Mouse (Mus musculus) forebrain, embryonic 15.5 days (tissue): ENCODE results near the gene Bcl6. TPM values are rescaled to one million over a fixed set of nuclear protein-coding genes. Genes with fewer than 3 reads are reported as not detected.
A peak's percentile ranks its signal among the peaks of the same experiment; 100 is the strongest.

ENCODE experiments used
- ATAC-seq: fragments of 200-750 bp; cut with Nextera tagmentation; replicated peaks from 2 replicates; pipeline ENCODE4 v1.8.0; 2017; ENCODE audit warnings: mild to moderate bottlenecking, moderate TSS enrichment, moderate library complexity
- H3K27ac ChIP-seq: fragments of 300-500 bp; sonication (generic); replicated peaks from 2 replicates; pipeline ENCODE4 v1.5.1; 2015; ENCODE audit warnings: mild to moderate bottlenecking, inconsistent platforms
- H3K27me3 ChIP-seq: fragments of 300-500 bp; sonication (generic); 2 replicates; pipeline ENCODE4 v1.6.1; 2015; ENCODE audit warnings: inconsistent platforms
- H3K36me3 ChIP-seq: fragments of 300-500 bp; sonication (generic); 2 replicates; pipeline ENCODE4 v1.6.1; 2015; ENCODE audit warnings: mild to moderate bottlenecking, inconsistent platforms
- H3K4me1 ChIP-seq: fragments of 300-500 bp; sonication (generic); 2 replicates; pipeline ENCODE4 v1.6.1; 2015; ENCODE audit warnings: inconsistent platforms
- H3K4me2 ChIP-seq: fragments of 300-500 bp; sonication (generic); replicated peaks from 2 replicates; pipeline ENCODE4 v1.6.1; 2015; ENCODE audit warnings: mild to moderate bottlenecking, inconsistent platforms
- H3K4me3 ChIP-seq: fragments of 300-500 bp; sonication (generic); 2 replicates; pipeline ENCODE4 v1.5.1; 2015; ENCODE audit warnings: mild to moderate bottlenecking, inconsistent platforms
- H3K9ac ChIP-seq: fragments of 300-500 bp; sonication (generic); replicated peaks from 2 replicates; pipeline ENCODE4 v1.6.1; 2015; ENCODE audit warnings: mild to moderate bottlenecking, inconsistent platforms
- H3K9me3 ChIP-seq: fragments of 300-500 bp; sonication (generic); 2 replicates; pipeline ENCODE4 v1.6.1; 2016; ENCODE audit warnings: inconsistent platforms
- whole genome bisulfite sequencing: fragments of 180-500 bp; shearing (Covaris S2); methylation state at CpG from one replicate; pipeline ENCODE4 v1.1.7; 2015; ENCODE audit warnings: mixed read lengths; 5-methylcytosine and 5-hydroxymethylcytosine counted together
- polyA plus RNA-seq: library from polyadenylated mRNA; unstranded; fragments of >200 nt; fragmentation: Nextera tagmentation; extraction: Ambion mirVana; gene quantifications from 2 replicates; pipeline ENCODE4 v1.2.1, GENCODE M21; 2015

The Bcl6 gene
- polyA plus RNA-seq, 1 experiment from 2014 or later: 2.6 TPM

GRCm38 (mm10) chr16:24012066-24012465, 23.4 kb upstream of the Bcl6 start:
- Histone ChIP-seq H3K4me1 (no peaks in the 10 kb centered on the region), H3K27ac (no peak overlapping the region), H3K9ac (no peak overlapping the region), H3K4me2 (no peak overlapping the region), H3K4me3 (no peak overlapping the region), H3K27me3 (no peaks in the 10 kb centered on the region), H3K36me3 (no peaks in the 10 kb centered on the region), H3K9me3 (no peaks in the 10 kb centered on the region)
- WGBS: 57% methylated on average over 3 of the region's 3 CpGs
- ATAC-seq: no peak

GRCm38 (mm10) chr16:24011306-24011705, 22.7 kb upstream of the Bcl6 start:
- no peak for ATAC-seq
- Histone ChIP-seq H3K9ac (no peak overlapping the region), H3K27ac (no peak overlapping the region), H3K27me3 (no peaks in the 10 kb centered on the region), H3K4me3 (no peak overlapping the region), H3K9me3 (no peaks in the 10 kb centered on the region), H3K4me1 (no peaks in the 10 kb centered on the region), H3K4me2 (no peak overlapping the region), H3K36me3 (no peaks in the 10 kb centered on the region)
- WGBS: 80% methylated on average over 3 of the region's 3 CpGs

- no peaks in the 10 kb centered on the region for H3K4me1 ChIP-seq
- no peak overlapping the region for H3K27ac ChIP-seq
- no peaks in the 10 kb centered on the region for H3K27me3 ChIP-seq
- no peak overlapping the region for H3K9ac ChIP-seq
- 92% methylated on average over 2 of the region's 2 CpGs for WGBS
- H3K9me3 ChIP-seq: no peaks in the 10 kb centered on the region
- no peak for ATAC-seq
- no peak overlapping the region for H3K4me3 ChIP-seq
- no peak overlapping the region for H3K4me2 ChIP-seq
- H3K36me3 ChIP-seq: no peaks in the 10 kb centered on the region
Measured at GRCm38 (mm10) chr16:24009891-24010290, 21.2 kb upstream of the Bcl6 start.

- Histone ChIP-seq H3K9me3 (no peaks in the 10 kb centered on the region), H3K27ac (no peak overlapping the region), H3K4me2 (no peak overlapping the region), H3K36me3 (no peaks in the 10 kb centered on the region), H3K9ac (no peak overlapping the region), H3K4me3 (no peak overlapping the region), H3K27me3 (no peaks in the 10 kb centered on the region), H3K4me1 (no peaks in the 10 kb centered on the region)
- WGBS: 89% methylated on average over 8 of the region's 8 CpGs
- no peak for ATAC-seq
Measured at GRCm38 (mm10) chr16:24005928-24006327, 17.3 kb upstream of the Bcl6 start.

GRCm38 (mm10) chr16:23997912-23998311, 9.3 kb upstream of the Bcl6 start:
- H3K4me3 ChIP-seq: no peak overlapping the region
- no peaks in the 10 kb centered on the region for H3K4me1 ChIP-seq
- 92% methylated on average over 6 of the region's 6 CpGs for WGBS
- no peaks in the 10 kb centered on the region for H3K9me3 ChIP-seq
- no peaks in the 10 kb centered on the region for H3K27me3 ChIP-seq
- no peak for ATAC-seq
- no peak overlapping the region for H3K4me2 ChIP-seq
- H3K27ac ChIP-seq: no peak overlapping the region
- H3K9ac ChIP-seq: no peak overlapping the region
- no peaks in the 10 kb centered on the region for H3K36me3 ChIP-seq

GRCm38 (mm10) chr16:23997228-23997627, 8.6 kb upstream of the Bcl6 start:
- no peaks in the 10 kb centered on the region for H3K27me3 ChIP-seq
- no peaks in the 10 kb centered on the region for H3K9me3 ChIP-seq
- H3K27ac ChIP-seq: no peak overlapping the region
- H3K36me3 ChIP-seq: no peaks in the 10 kb centered on the region
- no peak overlapping the region for H3K9ac ChIP-seq
- no peaks in the 10 kb centered on the region for H3K4me1 ChIP-seq
- H3K4me3 ChIP-seq: no peak overlapping the region
- 89% methylated on average over 3 of the region's 3 CpGs for WGBS
- ATAC-seq: no peak
- H3K4me2 ChIP-seq: no peak overlapping the region

GRCm38 (mm10) chr16:23996342-23996741, 7.7 kb upstream of the Bcl6 start:
- ATAC-seq: no peak
- WGBS: 91% methylated on average over 7 of the region's 7 CpGs
- peaks cover 6% of the 10 kb centered on the region; the same call in 1 of the 2 replicates for H3K4me1 ChIP-seq
- H3K4me3 ChIP-seq: no peak overlapping the region
- H3K9ac ChIP-seq: no peak overlapping the region
- H3K4me2 ChIP-seq: no peak overlapping the region
- H3K27ac ChIP-seq: no peak overlapping the region
- H3K27me3 ChIP-seq: no peaks in the 10 kb centered on the region
- H3K9me3 ChIP-seq: no peaks in the 10 kb centered on the region
- H3K36me3 ChIP-seq: no peaks in the 10 kb centered on the region

GRCm38 (mm10) chr16:23993351-23994321, 5.0 kb upstream of the Bcl6 start:
- H3K27me3 ChIP-seq: no peaks in the 10 kb centered on the region
- no peak overlapping the region for H3K9ac ChIP-seq
- 71% methylated on average over 17 of the region's 17 CpGs for WGBS
- no peak overlapping the region for H3K4me3 ChIP-seq
- H3K36me3 ChIP-seq: no peaks in the 10 kb centered on the region
- no peak overlapping the region for H3K27ac ChIP-seq
- no peaks in the 10 kb centered on the region for H3K9me3 ChIP-seq
- ATAC-seq: no peak
- no peak overlapping the region for H3K4me2 ChIP-seq
- H3K4me1 ChIP-seq: peaks cover 20% of the 10 kb centered on the region; the same call in 1 of the 2 replicates

GRCm38 (mm10) chr16:23991846-23992580, 3.4 kb upstream of the Bcl6 start:
- Histone ChIP-seq H3K36me3 (no peaks in the 10 kb centered on the region), H3K9me3 (no peaks in the 10 kb centered on the region), H3K4me2 (no peak overlapping the region; the same call in 1 of the 2 replicates), H3K27me3 (no peaks in the 10 kb centered on the region), H3K27ac (no peak overlapping the region), H3K9ac (no peak overlapping the region), H3K4me1 (peaks cover 22% of the 10 kb centered on the region), H3K4me3 (no peak overlapping the region)
- no peak for ATAC-seq
- 87% methylated on average over 14 of the region's 14 CpGs for WGBS

- H3K4me2 ChIP-seq: peak overlapping the region; percentile 76
- no peak overlapping the region for H3K27ac ChIP-seq
- H3K27me3 ChIP-seq: no peaks in the 10 kb centered on the region
- H3K36me3 ChIP-seq: no peaks in the 10 kb centered on the region
- no peak overlapping the region for H3K9ac ChIP-seq
- H3K4me3 ChIP-seq: peak overlapping the region; percentile 75
- 2% methylated on average over 4 of the region's 4 CpGs for WGBS
- no peaks in the 10 kb centered on the region for H3K9me3 ChIP-seq
- peaks cover 30% of the 10 kb centered on the region for H3K4me1 ChIP-seq
- no peak for ATAC-seq
Measured at GRCm38 (mm10) chr16:23991170-23991569, 2.5 kb upstream of the Bcl6 start.

GRCm38 (mm10) chr16:23990161-23990970, 1.7 kb upstream of the Bcl6 start:
- Histone ChIP-seq H3K36me3 (no peaks in the 10 kb centered on the region), H3K27ac (peak overlapping the region; percentile 99), H3K4me2 (peak overlapping the region; percentile 76), H3K9me3 (no peaks in the 10 kb centered on the region), H3K9ac (peak overlapping the region; percentile 84), H3K4me1 (peaks cover 38% of the 10 kb centered on the region), H3K27me3 (no peaks in the 10 kb centered on the region), H3K4me3 (peak overlapping the region; percentile 75)
- ATAC-seq: no peak
- 22% methylated on average over 11 of the region's 11 CpGs for WGBS
